Mouse (Mus musculus) frontal cortex, adult (tissue): ENCODE data around the gene Pros1.

Experiments
- ATAC-seq: cut with Nextera tagmentation; 2 replicates; pipeline ENCODE4 v1.9.2; 2017; ENCODE audit warnings: mild to moderate bottlenecking, moderate library complexity, mixed read lengths; ENCODE audit not compliant: low TSS enrichment

The Pros1 gene

GRCm38 (mm10) chr16:62860140-62860539 lies 6.0 kb downstream of the Pros1 start:
- peak; percentile 90 for ATAC-seq

GRCm38 (mm10) chr16:62861455-62861854 lies 7.3 kb downstream of the Pros1 start:
- ATAC-seq, result no peak

DNA sequence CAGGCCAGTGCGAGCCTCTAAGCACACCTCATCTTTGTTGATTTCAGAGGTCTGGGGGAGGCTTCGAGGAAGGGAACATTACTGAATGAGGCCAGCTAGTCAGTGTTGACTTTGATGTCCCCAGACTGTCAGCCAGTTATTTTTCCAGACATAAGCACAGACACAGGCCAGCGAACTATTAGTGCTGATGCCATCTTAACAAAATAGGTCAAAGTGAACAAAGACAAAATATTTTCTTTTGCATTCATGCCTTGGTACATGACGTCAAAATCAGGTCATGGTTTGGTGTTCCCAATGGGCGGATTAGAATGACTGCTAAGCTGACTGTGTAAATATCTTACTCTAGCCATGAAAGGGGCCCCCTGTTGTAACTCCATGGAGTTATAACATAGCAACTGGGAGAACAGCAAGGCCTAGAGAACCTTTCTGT lies 18.6 kb downstream of the Pros1 start:
- no peak for ATAC-seq

GRCm38 (mm10) chr16:62873180-62873579 lies 19.1 kb downstream of the Pros1 start:
- no peak for ATAC-seq

- no peak for ATAC-seq
Measured at GRCm38 (mm10) chr16:62874065-62874464, 20.0 kb downstream of the Pros1 start.

- no peak for ATAC-seq
Measured at GRCm38 (mm10) chr16:62895824-62896223, 41.7 kb downstream of the Pros1 start.

GRCm38 (mm10) chr16:62911364-62911763 lies 57.3 kb downstream of the Pros1 start:
- ATAC-seq, result no peak

GRCm38 (mm10) chr16:62912246-62912645 lies 58.1 kb downstream of the Pros1 start:
- no peak for ATAC-seq

- ATAC-seq, result no peak
Measured at GRCm38 (mm10) chr16:62915530-62915929, 61.4 kb downstream of the Pros1 start.

DNA sequence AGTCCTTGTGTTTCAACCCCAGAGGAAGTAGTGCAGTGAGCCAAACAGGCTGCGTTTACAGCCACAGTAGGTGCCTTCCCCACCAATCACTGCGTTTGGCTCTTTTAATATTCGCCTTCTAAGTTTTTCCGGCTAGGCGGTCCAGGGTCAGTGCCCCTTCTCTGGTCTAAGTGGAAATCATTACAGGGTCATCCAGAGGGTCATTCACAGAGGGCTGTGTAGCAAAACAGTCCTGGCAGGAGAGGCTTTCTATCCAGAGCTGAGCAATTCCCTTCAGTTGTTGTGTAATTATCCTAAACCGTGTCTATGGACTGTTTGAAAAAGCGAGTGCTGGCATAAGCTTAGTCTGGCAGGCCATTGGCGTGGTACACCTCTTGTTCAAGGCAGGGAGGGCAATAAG lies 68.1 kb downstream of the Pros1 start:
- ATAC-seq, result no peak

DNA sequence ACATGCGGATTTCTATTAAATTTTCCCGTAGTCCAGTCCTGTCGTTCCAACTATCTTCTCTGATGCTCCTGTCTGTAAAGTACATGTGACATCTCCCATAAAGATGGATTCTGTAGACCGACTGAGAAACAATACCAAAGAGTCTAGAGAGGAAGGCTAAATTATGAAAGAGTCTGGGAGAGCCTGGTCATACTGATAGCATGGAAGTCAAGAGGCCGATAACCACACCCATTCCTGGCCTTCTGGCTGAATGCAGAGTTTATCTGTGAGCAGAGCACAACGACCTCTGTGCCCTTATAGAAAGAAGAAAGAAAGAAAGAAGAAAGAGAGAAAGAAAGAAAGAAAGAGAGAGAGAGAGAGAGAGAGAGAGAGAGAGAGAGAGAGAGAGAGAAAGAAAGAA lies 77.2 kb downstream of the Pros1 start:
- ATAC-seq, result no peak

- ATAC-seq, result no peak
Measured at GRCm38 (mm10) chr16:62936316-62936715, 82.2 kb downstream of the Pros1 start.

DNA sequence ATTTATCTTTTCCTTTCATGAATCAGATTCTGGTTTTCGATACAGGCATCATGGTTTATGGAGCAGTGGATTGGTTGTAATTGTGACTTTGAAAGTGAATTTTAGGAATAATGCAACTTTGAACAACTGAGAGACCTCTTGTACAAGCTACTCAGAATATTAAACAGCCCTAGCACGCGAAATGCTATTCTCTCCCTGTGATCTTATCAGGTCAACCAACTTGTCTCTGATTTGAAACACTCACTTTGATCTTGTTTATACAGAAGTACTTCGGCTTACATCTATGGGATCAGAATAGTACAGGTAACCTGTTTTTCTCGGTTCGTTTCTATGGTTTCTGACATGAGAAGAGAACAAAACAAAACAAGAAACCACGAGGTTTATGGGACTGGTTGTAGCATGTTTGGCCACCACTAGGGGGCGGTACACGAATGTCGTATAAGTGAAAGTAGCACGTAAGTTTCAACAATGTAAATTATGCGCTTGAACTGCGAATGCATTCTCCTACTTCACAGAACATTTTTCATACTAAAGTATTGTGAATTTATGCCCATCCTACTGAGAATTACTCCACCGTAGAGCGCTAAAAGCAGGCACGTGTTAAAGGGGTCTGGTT lies 86.4 kb downstream of the Pros1 start:
- ATAC-seq, result peak; percentile 86

DNA sequence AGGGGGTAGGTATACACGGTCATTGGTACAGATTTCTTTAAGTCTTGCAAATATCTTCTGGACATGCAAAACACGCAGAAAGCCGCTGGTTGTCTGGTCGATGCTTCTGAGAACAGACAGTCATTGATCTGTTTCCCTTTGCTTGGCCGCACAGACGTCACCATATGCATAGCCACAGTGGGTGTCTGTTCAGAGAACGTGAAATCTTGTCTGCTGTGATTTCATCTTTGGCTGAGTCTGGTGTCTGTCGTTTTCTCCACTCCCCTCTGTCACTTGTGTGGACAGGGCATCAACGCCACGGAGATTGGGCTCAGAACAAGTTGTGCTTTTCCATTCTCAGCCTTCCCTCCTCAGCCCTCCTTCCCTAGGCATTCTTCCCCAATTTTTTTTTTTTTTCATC lies 87.7 kb downstream of the Pros1 start:
- ATAC-seq, result no peak

- ATAC-seq, result no peak
Measured at GRCm38 (mm10) chr16:62942418-62943410, 88.6 kb downstream of the Pros1 start.

- ATAC-seq, result no peak
Measured at GRCm38 (mm10) chr16:62958485-62958884, 104.4 kb downstream of the Pros1 start.

- ATAC-seq, result peak; percentile 97
Measured at GRCm38 (mm10) chr16:62964361-62964763, 110.3 kb downstream of the Pros1 start.

- ATAC-seq, result no peak
Measured at GRCm38 (mm10) chr16:62971673-62972332, 117.7 kb downstream of the Pros1 start.

DNA sequence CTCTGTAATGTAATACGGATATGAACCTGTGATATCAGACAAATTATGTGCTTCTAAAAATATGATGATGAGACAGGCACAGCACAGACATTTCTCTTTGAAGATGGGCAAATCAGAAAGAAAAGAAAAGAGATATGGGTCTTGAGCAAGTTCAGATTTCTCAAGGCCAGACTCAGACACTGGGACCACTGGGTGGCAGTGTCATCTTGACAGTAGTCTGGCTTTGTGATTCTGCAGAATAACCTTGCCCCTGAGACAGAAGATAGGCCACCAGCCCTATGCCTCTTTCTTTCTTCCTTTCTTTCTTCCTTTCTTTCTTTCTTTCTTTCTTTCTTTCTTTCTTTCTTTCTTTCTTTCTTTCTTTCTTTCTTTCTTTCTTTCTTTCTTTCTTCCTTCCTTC lies 120.8 kb downstream of the Pros1 start:
- peak; percentile 74; the same call in 1 of the 2 replicates for ATAC-seq
